Mouse (Mus musculus) lung, embryonic 14.5 days (tissue): Measurements from ENCODE around the gene Sorcs2. TPM values are rescaled to one million over a fixed set of nuclear protein-coding genes. Genes with fewer than 3 reads are reported as not detected.

Experiments
- ATAC-seq: fragments of 200-750 bp; cut with Nextera tagmentation; 2 replicates; pipeline ENCODE4 v1.8.0; 2017; ENCODE audit warnings: mild to moderate bottlenecking, moderate TSS enrichment, moderate library complexity; ENCODE audit not compliant: insufficient read depth
- DNase-seq: peaks from one replicate; pipeline ENCODE4 v3.0.0-alpha.2; 2015
- H3K27ac ChIP-seq: fragments of 300-500 bp; sonication (generic); 2 replicates; pipeline ENCODE4 v1.5.1; 2014; ENCODE audit warnings: low read depth, mild to moderate bottlenecking, moderate library complexity
- H3K27me3 ChIP-seq: fragments of 300-500 bp; sonication (generic); 2 replicates; pipeline ENCODE4 v1.6.1; 2014; ENCODE audit warnings: low read length, control low read depth; ENCODE audit not compliant: insufficient read depth
- H3K36me3 ChIP-seq: fragments of 300-500 bp; sonication (generic); 2 replicates; pipeline ENCODE4 v1.6.1; 2014; ENCODE audit warnings: control low read depth; ENCODE audit not compliant: insufficient read depth
- H3K4me1 ChIP-seq: fragments of 300-500 bp; sonication (generic); 2 replicates; pipeline ENCODE4 v1.6.1; 2014; ENCODE audit warnings: antibody characterized with exemption, control low read depth; ENCODE audit not compliant: insufficient read depth
- H3K4me2 ChIP-seq: fragments of 300-500 bp; sonication (generic); 2 replicates; pipeline ENCODE4 v1.6.1; 2014; ENCODE audit warnings: mild to moderate bottlenecking
- H3K4me3 ChIP-seq: fragments of 300-500 bp; sonication (generic); 2 replicates; pipeline ENCODE4 v1.5.1; 2014; ENCODE audit warnings: low read depth, low read length
- H3K9ac ChIP-seq: fragments of 300-500 bp; sonication (generic); 2 replicates; pipeline ENCODE4 v1.6.1; 2014
- H3K9me3 ChIP-seq: fragments of 300-500 bp; sonication (generic); 2 replicates; pipeline ENCODE4 v1.6.1; 2016; ENCODE audit warnings: low read depth, low read length, control low read depth
- CTCF ChIP-seq: IDR thresholded peaks from 2 replicates; pipeline ENCODE4 v1.5.1; 2016; ENCODE audit warnings: antibody characterized with exemption, low read depth
- WGBS: fragments of 180-500 bp; shearing (Covaris S2); extraction: QIAGEN DNeasy Blood & Tissue Kit; methylation state at CpG from one replicate; pipeline ENCODE4 v1.1.7; 2014; 5-methylcytosine and 5-hydroxymethylcytosine counted together
- polyA plus RNA-seq: library from polyadenylated mRNA; unstranded; fragments of >200 nt; fragmentation: Nextera tagmentation; extraction: Ambion mirVana; gene quantifications from 2 replicates; pipeline ENCODE4 v1.2.1, GENCODE M21; 2014

Gene Sorcs2
- polyA plus RNA-seq, 1 experiment from 2014 or later: 20.6 TPM

- Histone ChIP-seq H3K4me3 (no peak overlapping the region), H3K36me3 (no peaks in the 10 kb centered on the region), H3K4me1 (no peaks in the 10 kb centered on the region), H3K27ac (no peak overlapping the region), H3K27me3 (no peaks in the 10 kb centered on the region), H3K4me2 (no peak overlapping the region), H3K9me3 (no peaks in the 10 kb centered on the region), H3K9ac (no peak overlapping the region)
- no peak for DNase-seq
- 67% methylated on average over 11 of the region's 11 CpGs for WGBS
- ATAC-seq: no peak
- TF ChIP-seq CTCF: no peak
Observed at GRCm38 (mm10) chr5:36176409-36176808, 221.5 kb downstream of the Sorcs2 start.

- Histone ChIP-seq H3K4me2 (no peak overlapping the region), H3K4me3 (no peak overlapping the region), H3K36me3 (no peaks in the 10 kb centered on the region), H3K27ac (no peak overlapping the region), H3K9ac (no peak overlapping the region), H3K27me3 (no peaks in the 10 kb centered on the region), H3K4me1 (no peaks in the 10 kb centered on the region), H3K9me3 (no peaks in the 10 kb centered on the region)
- no peak for ATAC-seq
- 54% methylated on average over 9 of the region's 9 CpGs for WGBS
- TF ChIP-seq CTCF: no peak
- DNase-seq: no peak
Observed at GRCm38 (mm10) chr5:36174569-36175115, 223.3 kb downstream of the Sorcs2 start.

DNA sequence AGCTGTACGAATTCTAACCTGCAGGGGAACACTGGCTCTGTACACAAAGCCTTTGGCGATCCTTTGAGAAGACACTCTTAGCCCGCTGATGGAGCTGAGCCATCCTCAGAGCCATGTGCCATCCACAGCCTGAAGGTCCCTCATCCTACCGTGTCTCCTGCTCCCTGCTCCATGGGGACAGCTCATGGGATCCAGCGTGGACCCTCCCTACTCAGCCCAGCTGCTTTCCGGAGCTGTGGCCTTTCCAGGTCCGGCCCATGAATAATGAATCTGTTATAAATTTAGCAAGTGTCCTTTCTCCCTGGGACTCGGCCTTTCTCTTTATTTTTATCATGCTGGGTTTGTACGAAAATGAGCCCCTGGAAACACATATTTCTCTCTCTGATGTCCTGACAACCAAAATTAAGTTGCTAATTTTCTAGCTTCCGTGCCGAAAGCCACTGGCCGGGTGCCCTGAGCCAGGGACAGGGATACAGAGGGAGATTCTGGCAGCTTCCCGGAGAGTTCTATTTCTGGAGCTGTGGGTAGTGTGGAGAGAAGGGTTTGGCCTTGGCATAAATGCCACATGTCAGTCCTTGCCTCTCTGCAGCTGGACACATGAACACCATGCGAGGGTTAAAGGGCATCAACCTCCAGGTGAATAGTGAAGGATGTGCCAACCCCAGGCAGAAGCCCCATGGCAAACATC lies 228.8 kb downstream of the Sorcs2 start:
- no peak overlapping the region for H3K9ac ChIP-seq
- TF ChIP-seq CTCF: no peak
- no peak overlapping the region for H3K4me3 ChIP-seq
- peak overlapping the region; percentile 8; the same call in 1 of the 2 replicates for H3K27ac ChIP-seq
- no peaks in the 10 kb centered on the region for H3K4me1 ChIP-seq
- H3K4me2 ChIP-seq: no peak overlapping the region
- 70% methylated on average over 14 of the region's 14 CpGs for WGBS
- no peaks in the 10 kb centered on the region for H3K9me3 ChIP-seq
- H3K27me3 ChIP-seq: no peaks in the 10 kb centered on the region
- H3K36me3 ChIP-seq: no peaks in the 10 kb centered on the region
- ATAC-seq (no peak), DNase-seq (no peak)

GRCm38 (mm10) chr5:36166346-36167013 lies 231.5 kb downstream of the Sorcs2 start:
- no peaks in the 10 kb centered on the region for H3K27me3 ChIP-seq
- TF ChIP-seq CTCF: no peak
- no peak overlapping the region for H3K4me3 ChIP-seq
- no peaks in the 10 kb centered on the region for H3K36me3 ChIP-seq
- 72% methylated on average over 6 of the region's 6 CpGs for WGBS
- no peak overlapping the region for H3K4me2 ChIP-seq
- H3K9ac ChIP-seq: no peak overlapping the region
- no peaks in the 10 kb centered on the region for H3K4me1 ChIP-seq
- H3K27ac ChIP-seq: no peak overlapping the region
- no peaks in the 10 kb centered on the region for H3K9me3 ChIP-seq
- ATAC-seq (no peak), DNase-seq (no peak)

- 69% methylated on average over 21 of the region's 21 CpGs for WGBS
- no peaks in the 10 kb centered on the region for H3K36me3 ChIP-seq
- H3K4me3 ChIP-seq: no peak overlapping the region
- ATAC-seq: no peak
- no peaks in the 10 kb centered on the region for H3K4me1 ChIP-seq
- no peak overlapping the region for H3K9ac ChIP-seq
- no peaks in the 10 kb centered on the region for H3K9me3 ChIP-seq
- TF ChIP-seq CTCF: no peak; the same call in 1 of the 2 replicates
- H3K27me3 ChIP-seq: no peaks in the 10 kb centered on the region
- no peak overlapping the region for H3K4me2 ChIP-seq
- DNase-seq: no peak
- H3K27ac ChIP-seq: no peak overlapping the region
Observed at GRCm38 (mm10) chr5:36165424-36166302, 232.3 kb downstream of the Sorcs2 start.

DNA sequence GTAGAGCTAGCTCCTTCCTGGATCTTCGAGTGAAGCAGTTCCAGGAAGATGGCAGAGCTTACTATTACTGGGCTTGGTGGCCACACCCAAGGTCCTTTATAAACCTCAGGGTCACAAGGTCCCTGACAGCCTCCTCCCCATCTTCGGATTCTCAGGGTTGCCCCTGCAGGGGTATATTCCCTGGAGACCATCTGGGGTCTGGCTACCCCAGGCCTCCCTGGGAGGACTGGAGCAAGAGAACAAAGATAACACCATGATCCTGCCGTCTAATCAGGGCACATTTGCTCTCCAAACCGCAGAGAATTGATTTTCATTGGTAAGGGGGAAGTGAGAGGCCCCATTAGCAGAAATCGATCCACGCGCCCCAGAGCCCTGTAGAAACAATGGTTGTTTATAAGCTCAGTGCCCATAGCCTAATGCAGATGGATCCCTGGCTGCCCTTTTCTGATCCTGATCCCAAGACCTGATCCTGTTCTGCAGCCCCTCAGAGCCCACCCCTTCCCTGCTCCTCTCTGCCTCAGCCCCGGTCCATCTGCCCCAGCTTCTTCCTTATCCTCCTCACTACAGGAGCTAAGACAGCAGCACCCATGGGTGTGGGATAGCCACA lies 243.0 kb downstream of the Sorcs2 start:
- WGBS: 51% methylated on average over 8 of the region's 8 CpGs
- ATAC-seq: no peak
- H3K27ac ChIP-seq: no peak overlapping the region

More for the DNA sequence above, 243.0 kb downstream of the Sorcs2 start:
- Histone ChIP-seq H3K4me1 (no peaks in the 10 kb centered on the region), H3K36me3 (no peaks in the 10 kb centered on the region), H3K27me3 (no peaks in the 10 kb centered on the region), H3K9me3 (no peaks in the 10 kb centered on the region), H3K9ac (no peak overlapping the region), H3K4me3 (no peak overlapping the region), H3K4me2 (no peak overlapping the region)
- DNase-seq: no peak
- no peak for TF ChIP-seq CTCF
